Mouse (Mus musculus) urinary bladder, adult 2 months (tissue): Measurements from ENCODE around the gene Fgfr2. TPM values are rescaled to one million over a fixed set of nuclear protein-coding genes. Genes with fewer than 3 reads are reported as not detected.

Experiments
- DNase-seq: peaks from one replicate; pipeline ENCODE4 v3.0.0; 2022; ENCODE audit warnings: low spot score
- polyA plus RNA-seq: library from polyadenylated mRNA; depleted of rRNA; stranded (reverse); fragments of >200 nt; gene quantifications from 2 replicates; pipeline ENCODE4 v1.2.3, GENCODE M21; 2012

Gene Fgfr2
- polyA plus RNA-seq, 1 experiment: 80.2 TPM

- no peak for DNase-seq
These were observed 1479.8 kb downstream of the Fgfr2 start for GRCm38 (mm10) chr7:131643341-131643840.

GRCm38 (mm10) chr7:131629562-131629961 lies 1493.6 kb downstream of the Fgfr2 start:
- DNase-seq: no peak

DNA sequence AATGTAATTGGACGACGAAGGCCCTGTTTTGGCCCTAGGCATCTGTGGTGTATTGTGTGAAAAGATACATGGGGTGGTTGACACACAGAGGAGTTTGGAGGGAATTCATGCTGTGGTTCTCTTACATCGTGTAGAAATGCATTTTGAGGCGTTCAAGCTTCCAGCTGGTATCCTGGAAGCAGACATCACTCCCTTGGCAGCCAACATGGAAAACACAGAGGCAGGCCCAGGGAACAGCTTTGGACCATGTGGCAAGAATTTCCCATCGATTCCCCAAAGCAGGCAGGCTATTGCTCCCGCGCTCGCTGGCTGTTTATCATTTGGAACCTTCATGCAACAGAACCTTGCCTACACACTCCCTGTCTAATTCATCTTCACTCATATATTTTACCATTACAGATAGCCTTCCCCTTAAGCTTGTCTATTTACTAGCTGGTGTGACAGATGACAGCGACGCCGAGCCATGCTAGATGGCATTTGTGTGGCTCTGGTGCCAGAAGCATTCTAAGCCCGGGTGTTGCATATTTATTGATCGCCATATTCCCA lies 1494.2 kb downstream of the Fgfr2 start:
- no peak for DNase-seq

- DNase-seq: no peak
These were observed 1494.8 kb downstream of the Fgfr2 start for GRCm38 (mm10) chr7:131628356-131628755.

DNA sequence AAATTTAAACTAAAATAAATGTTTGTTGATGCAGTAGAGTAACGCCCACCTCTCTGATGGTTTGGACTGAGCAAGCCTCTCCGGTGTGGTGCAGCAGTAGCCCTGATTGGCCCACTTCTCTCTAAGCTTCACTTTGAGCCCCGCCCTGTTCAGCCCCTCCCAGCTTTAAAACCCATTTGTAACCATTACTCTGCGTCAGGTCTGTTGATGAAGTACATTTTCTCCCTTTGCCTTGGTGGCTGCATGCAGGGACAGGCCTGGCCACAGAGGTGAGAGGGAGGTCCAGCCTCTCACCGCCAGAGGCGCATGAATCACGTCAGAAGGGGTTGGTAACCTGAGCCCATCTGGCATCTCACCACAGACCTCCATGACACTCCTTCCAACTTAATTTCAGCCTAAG lies 1513.5 kb downstream of the Fgfr2 start:
- DNase-seq: no peak

- DNase-seq: no peak
These were observed 1515.1 kb downstream of the Fgfr2 start for GRCm38 (mm10) chr7:131608049-131608448.

DNA sequence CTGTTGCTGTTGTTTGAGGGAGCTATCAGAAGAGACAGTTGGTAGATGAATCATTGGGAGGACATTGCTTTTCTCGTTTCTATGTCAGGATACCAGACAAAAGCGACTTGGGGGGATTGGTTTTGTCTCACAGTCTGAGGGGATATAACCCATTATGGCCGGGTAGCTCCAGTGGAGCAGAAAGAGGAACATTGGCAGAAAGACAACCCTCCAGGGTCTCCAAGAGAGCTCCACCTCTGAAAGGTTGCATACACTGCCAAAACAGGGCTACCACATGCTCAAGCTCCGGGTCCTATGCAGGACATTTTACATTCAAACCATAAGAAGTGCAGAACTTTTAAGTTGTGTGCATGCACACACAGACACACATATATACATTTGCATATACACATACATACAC lies 1517.7 kb downstream of the Fgfr2 start:
- no peak for DNase-seq

- no peak for DNase-seq
These were observed 1518.2 kb downstream of the Fgfr2 start for GRCm38 (mm10) chr7:131604946-131605345.

- no peak for DNase-seq
These were observed 1520.0 kb downstream of the Fgfr2 start for GRCm38 (mm10) chr7:131603186-131603585.

GRCm38 (mm10) chr7:131602106-131602505 lies 1521.0 kb downstream of the Fgfr2 start:
- DNase-seq: no peak

GRCm38 (mm10) chr7:131598483-131598824 lies 1524.7 kb downstream of the Fgfr2 start:
- DNase-seq: no peak

- no peak for DNase-seq
These were observed 1525.2 kb downstream of the Fgfr2 start for GRCm38 (mm10) chr7:131597779-131598482.

GRCm38 (mm10) chr7:131585551-131585950 lies 1537.6 kb downstream of the Fgfr2 start:
- no peak for DNase-seq

- DNase-seq: no peak
These were observed 1541.0 kb downstream of the Fgfr2 start for GRCm38 (mm10) chr7:131582178-131582577.

DNA sequence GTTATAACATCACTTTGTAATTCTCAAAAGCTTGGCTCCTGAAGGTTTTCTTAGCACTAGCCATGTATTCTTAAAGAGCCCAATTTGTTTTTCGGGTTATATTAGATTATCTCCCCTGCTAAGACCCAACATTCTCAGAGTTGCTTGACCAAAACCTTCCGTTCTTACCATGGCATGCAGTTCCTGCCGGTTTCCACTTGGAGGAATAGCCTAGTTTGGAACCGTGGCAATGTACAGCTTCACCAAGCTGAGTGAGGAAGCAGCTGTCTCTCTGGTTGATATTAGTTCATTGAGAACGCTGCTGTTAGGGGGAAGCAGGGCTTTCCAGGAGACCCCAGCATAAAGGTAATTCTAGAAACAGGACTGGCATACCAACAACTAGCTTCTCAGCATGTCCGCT lies 1547.9 kb downstream of the Fgfr2 start:
- DNase-seq: no peak

- DNase-seq: no peak
These were observed 1562.5 kb downstream of the Fgfr2 start for GRCm38 (mm10) chr7:131560697-131561042.

DNA sequence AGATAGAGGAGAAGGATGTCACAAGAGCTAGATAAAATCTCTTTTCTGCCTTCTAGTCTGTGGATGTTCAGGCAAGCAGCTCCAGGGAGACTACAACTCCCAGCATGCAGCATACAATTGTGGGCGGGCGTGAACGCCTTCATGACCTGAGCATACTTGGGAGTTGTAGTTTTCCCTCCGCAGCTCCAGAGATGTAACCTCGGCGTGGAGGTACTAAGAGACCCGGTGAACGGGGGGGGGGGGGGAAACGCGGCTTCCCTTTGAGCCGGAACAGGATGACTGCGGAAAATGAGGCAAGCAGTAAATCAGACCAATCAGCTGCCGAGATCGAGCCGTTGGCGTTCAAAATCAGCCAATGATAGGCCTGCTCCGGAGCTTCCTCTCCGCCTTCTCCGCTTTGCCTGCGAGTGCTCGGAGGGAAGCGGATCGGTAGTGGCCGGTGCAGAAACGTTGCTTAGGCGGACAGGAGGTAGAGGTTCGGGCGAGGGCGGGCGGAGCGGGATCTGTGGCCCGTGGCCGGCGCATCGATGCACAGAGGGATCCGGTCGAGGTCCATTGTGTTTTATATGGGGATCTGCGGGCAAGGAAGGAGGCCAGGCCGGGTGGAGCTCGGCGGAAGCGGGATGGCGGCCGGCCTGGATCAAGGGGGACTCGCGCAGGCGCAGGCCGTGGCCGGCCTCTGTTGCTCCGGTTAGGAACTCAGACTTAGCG lies 1563.0 kb downstream of the Fgfr2 start, which contains the start of gene Bub3:
TSS of gene Bub3 (plus strand) at position 237 of the 711 bp plus-strand sequence.
- peak; percentile 80 for DNase-seq

DNA sequence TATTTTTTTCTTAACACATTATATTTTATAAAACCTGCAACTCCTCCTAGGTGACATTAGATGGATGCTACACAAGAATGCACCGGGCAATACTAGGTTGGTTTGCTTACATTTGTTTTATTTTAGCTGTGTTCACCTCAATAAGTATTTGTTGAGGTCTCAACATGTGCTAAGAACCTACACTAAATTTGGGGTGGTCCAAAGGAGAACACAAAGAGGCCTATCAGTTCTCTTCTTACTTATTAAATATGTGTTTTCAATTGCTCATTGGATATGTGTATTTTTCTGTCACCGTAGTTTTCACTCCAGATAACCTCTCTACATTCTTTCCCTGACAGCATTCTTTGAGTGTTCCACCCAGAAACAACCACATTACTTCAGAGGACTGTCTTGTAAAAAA lies 1565.4 kb downstream of the Fgfr2 start:
- no peak for DNase-seq

GRCm38 (mm10) chr7:131556541-131557271 lies 1566.4 kb downstream of the Fgfr2 start:
- DNase-seq: no peak

DNA sequence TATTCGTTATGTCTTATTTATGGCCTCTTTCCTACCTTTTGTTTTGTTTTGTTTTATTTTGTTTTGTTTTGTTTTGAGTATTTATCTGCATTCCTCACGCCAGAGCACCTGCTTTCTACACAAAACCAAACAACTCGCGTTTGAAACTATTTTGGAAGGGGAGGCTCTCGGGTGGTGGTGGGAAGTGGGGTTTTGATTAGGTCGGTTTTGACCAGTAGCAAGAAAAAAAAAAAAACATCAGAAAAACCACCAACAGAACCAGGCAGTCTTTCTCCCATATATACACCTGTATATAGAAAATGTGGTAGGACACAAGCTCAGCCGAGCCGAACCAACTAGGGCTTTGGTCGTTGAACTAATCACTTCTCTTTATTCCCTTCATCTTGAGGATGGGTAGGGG lies 1567.0 kb downstream of the Fgfr2 start:
- no peak for DNase-seq

- DNase-seq: peak; percentile 32
These were observed 1567.7 kb downstream of the Fgfr2 start for GRCm38 (mm10) chr7:131555301-131556081.
